Mouse (Mus musculus): ENCODE measurements around the gene Oaz2.
A peak's percentile ranks its signal among the peaks of the same experiment; 100 is the strongest.
"Not testable (repeated sequence)": the region's sequence is repeated elsewhere in the genome, so short reads cannot be mapped to it uniquely, and the experiment has no call there.

Gene Oaz2

GRCm38 (mm10) chr9:65653741-65654140 lies 14.1 kb upstream of the Oaz2 start:
- no peak for DNase-seq

GRCm38 (mm10) chr9:65654700-65655237 lies 13.0 kb upstream of the Oaz2 start:
- no peak for DNase-seq

- no peak for DNase-seq
Measured at GRCm38 (mm10) chr9:65655540-65655939, 12.3 kb upstream of the Oaz2 start.

DNA sequence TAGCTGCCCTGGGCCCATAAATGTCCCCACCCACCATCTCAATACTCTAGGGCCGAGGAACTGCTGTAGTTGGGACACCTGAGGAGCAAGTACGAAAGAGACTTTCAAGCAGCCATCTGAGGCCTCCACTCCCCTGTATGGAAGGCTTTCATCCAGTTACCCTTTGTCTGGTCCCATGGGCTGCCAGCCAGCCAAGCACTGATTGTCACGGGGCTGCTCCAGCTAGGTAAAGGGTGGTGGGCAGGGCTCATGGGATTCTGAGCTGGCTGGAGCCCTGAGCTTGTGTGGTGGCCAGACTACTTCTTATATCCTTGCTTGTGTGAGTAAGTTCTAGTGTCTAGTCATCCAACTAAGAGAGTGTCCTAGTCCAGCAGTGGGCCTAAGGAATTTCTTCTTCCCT lies 10.6 kb upstream of the Oaz2 start:
- no peak for DNase-seq

DNA sequence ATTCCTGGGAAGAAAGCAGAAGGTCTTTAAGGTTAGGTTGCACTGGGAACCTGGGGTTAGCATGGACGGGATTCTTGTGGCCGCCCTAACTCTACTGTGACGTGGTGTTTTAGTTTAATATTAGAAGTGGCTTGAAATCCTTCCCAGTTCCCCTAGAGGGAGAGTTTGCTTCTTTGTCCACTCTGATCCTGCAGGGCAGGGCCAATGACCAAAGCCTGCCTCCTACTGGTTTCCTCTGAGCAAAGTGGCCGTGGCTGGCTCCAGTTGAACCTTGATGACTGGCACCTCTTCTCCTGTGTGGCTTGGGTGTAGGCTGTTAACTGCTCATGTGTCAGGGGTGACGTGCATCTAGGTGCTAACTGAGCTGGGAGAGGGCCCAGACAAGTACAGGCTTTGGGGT lies 6.8 kb upstream of the Oaz2 start:
- DNase-seq, result no peak

DNA sequence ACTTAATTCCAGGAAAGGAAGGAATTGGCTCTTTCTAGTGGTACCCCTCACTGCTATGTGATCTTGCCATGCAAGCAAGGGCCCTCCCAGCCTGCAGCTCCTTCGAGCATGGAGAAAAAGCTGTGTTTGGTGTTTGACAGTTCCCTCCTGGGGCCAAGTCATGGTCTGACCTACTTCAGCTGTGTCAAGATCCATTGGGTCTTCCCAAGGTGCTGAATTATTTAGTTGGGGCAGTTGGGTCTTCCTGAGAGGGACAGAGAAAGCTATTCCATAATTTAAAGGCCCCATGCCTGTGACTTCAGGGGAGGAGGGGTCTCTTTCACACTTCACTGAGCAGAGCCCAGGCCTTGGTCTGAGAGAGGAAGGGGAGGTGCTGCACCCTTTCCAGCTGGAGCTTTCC lies 6.3 kb upstream of the Oaz2 start:
- DNase-seq, result no peak

DNA sequence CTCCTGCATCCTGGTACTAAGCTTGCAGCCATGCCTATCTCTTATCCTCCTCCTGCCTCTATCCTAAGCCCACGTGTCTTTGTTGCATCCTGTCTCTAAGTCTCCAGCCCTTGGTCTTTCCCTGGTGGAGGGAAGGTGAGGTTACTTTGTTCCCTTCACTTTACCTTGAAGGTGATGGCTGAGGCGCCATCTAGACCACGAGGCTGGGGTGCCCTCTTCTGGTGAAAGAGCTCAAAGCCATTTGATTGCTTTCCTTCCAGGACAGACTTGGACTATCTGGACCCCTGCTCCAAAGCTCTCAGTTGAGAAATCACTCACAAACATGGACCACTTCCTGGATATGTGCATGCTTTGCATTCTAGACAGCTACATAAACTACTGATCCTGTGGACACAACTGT lies 3.6 kb upstream of the Oaz2 start:
- peak; percentile 85 to 87 for DNase-seq

DNA sequence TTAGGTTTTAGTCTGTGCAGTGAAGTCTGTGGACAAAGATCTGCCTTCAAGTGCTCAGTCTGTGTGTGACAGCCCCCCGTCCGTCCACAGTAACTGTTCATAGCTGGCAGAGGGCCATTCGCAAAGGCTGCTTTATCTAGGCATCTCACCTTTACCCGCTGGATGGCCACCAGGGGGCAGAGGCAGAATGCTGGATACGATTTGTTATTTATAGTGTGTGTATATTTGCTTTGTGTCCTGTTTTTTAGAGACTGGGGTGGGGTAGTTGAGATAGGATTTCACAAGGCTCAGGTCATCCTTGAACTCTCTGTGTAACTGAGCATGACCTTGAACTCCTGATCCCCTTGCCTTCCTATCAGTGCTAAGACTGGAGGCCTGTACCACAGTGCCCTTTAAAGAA lies 1.8 kb upstream of the Oaz2 start:
- peak; percentile 86 to 89 for DNase-seq

DNA sequence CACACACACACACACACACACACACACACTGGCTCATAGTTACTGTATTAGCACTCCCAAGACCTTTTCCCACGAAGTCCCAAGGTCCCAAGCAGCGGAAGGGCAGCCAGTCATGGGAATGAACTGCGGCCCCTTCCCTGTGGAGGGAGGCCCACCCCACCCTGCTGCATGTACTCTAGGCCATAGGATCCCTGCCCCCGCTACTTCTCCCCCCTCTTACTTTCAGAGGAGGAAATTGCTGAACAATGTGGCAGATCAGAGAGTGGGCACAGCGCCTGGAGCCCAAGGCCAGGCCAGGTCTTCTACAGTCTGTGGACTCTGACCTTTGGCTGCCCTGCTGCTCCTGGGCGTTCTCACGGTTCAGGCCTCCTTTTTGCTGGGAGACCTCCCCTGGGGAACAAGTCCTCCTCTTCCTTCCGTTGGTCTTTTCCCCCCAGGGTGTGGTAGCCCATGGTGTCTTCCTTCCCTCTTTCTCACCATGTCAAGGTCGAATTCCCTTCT lies 3.7 kb downstream of the Oaz2 start:
- DNase-seq, result peak in 1 of 2 experiments; percentile 20

DNA sequence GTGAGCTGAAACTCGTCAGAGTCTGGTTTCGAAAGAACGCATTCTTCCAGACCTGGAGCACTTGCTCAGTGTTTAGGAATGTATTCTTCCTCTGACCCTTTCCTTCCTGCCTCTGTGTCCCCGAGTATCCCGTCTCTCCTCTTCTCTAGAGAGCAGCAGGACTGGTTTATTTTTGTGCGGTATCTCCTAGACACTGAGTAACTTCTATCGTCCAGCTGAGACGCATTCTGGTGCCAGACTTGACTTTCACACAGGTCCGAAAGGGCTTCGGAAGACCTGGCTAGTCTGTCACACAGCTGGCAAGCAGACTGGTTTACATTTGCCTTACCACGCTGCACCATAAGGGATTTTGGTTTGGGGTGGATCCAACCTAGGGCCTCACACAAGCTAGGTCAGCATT lies 5.2 kb downstream of the Oaz2 start:
- no peak for DNase-seq

GRCm38 (mm10) chr9:65675461-65676357 lies 7.9 kb downstream of the Oaz2 start:
- DNase-seq, result peak; percentile 36 to 51

DNA sequence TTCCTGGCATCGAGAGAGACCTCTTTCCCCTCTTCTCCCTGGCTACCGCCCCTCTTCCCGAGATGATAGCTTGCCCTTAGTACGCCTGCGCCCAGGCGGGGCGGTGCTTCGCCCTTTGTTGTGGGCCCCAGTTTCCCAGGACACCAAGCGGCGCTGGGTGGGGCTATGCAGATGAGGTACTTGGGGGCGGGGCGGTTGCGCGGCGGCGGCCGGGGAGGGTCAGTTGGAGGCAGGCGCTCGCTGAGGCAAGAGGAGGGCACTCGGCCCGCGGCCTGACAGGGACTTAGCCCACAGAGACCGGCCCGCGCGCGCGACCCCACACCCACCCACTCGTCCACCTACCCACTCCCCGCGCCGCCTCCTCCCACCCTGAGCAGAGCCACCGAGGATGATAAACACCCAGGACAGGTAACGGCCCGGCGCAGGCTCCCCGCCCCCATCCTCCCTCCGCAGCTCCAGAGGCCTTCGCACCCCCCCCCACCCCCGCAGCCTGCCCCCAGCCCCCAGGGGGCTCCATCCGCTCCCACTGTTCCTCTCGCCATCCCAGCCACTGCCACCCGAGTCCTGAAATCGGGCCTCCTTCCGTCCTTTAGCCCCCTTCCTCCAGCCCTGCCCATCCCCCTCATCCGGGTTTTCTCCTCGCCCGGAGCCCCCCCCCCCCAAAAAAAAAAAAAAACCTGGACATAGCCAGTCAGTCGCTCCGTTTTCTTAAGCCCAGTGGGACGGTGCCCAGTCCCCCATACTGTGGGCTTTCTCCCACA lies 8.7 kb downstream of the Oaz2 start:
- peak; percentile 99 to 100 for DNase-seq

- no peak for DNase-seq
Measured at GRCm38 (mm10) chr9:65677119-65677462, 9.3 kb downstream of the Oaz2 start.

DNA sequence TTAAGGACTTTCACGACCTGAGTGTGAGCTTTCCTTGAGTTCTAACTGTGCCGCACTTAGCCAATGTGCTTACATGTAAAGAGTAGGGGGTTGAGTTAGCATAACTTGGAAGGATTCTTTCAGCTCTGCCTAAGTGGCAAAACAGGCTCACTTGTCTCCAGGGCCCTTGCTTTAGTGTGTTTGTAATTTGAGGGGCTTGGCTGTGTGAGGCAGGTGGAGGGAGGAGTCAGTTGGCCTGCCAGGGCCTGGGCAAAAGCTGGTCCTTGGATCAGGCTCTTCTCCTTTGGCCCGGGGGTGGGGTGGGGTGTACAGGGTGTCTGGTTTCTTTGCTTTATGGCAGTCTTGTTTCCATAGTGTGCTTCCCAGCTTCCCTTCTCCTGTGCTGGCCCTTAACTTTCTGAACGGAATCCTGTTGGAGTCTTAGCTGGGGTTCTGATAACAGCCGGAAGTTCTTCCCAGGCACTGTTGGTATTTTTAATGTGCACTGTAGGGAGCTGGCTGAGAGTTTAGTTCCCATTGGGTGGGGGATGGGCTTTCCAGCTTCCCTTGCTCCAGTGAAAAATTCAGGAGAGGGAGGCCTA lies 11.5 kb downstream of the Oaz2 start:
- DNase-seq, result peak; percentile 67 to 68

DNA sequence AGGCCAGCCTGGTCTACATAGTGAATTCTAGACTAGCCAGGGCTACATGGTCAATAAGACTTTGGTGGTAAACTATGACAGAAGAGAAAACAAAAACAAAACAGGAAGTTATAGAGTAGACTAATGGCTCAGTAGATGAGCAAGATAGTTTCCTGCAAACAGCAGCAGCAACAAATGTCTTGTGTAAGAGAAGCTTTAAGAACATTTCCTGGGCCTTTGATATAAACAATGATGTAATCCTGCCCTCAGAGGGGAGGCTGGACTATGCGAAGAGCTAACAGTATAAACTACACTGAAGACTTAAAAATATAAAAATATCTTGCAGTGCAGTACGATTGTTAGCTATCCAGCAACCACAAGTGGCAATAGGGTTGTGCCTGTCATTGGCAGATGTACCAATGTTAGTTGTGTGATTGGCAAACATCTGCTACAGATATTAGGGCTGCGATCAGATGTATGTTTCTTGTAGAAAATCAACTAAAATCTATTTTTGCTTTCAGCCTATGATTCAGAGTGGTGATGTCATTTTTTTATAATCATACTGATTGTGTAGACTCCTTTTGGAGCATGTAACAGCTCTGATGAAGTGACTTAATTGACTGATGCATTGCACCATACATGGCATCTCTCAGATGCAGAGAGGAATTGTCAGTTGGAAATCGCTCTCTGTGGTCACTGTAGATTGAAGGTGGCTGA lies 13.3 kb downstream of the Oaz2 start:
- DNase-seq, result no peak

- DNase-seq, result no peak
Measured at GRCm38 (mm10) chr9:65681634-65681940, 13.8 kb downstream of the Oaz2 start.

DNA sequence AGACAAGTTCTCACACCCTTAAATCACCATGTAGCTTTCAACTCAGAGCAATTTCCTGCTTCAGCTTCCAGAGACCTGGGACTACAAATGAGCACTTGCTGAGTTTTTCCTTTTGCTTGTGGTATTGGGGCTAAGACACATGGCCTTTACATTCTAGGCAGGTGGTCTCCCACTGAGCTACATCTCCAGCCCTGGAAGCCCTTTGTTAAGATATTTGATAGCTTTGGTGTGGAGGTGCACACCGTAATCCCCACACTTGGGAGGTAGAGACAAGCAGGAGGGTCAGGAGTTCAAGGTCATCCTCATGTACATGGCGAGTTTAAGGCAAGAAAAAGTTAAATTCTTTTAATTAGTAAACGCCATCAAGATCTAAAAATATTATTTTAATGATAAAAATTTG lies 14.4 kb downstream of the Oaz2 start:
- no peak for DNase-seq

DNA sequence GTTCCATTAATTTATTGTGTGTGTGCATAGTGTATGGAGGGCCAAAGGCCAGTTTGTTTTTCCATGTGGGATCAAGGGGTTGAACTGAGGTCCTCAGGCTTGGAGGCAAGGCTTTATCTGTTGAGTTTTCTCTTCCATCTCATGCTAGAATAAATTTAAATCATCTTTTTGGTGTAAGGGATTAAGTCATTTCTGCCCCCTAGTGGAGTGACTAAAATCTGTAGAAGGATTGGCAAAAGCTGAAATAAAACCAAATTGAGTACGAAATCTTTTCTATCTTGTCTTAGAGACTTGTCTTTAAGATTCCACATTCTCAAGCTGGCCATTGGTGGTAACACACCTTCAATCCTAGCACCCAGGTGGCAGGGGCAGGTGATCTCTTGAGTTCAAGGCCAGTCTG lies 15.2 kb downstream of the Oaz2 start:
- DNase-seq, result peak in 1 of 2 experiments; percentile 66

- no peak for DNase-seq
Measured at GRCm38 (mm10) chr9:65684704-65685103, 16.9 kb downstream of the Oaz2 start.

DNA sequence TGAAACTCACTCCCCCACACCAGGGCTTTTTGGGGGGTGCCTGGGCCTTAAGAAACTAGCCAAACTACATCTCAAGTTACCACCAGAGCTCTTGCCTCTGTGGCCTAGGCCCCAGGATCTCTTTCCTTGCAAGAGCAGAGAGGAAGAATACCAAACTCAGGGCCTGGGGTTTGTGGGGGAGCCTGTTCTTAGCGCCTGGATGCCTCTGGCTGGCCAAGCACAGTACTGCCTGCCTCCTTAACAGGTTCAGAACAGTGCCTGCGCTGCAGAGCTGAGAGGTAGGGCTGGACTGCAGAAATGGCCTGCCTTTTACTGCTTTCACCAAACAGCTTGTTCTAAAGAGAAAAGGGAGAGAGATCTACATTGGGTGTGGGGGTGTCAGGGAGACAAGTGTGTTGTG lies 22.1 kb downstream of the Oaz2 start:
- not testable (repeated sequence) for DNase-seq

DNA sequence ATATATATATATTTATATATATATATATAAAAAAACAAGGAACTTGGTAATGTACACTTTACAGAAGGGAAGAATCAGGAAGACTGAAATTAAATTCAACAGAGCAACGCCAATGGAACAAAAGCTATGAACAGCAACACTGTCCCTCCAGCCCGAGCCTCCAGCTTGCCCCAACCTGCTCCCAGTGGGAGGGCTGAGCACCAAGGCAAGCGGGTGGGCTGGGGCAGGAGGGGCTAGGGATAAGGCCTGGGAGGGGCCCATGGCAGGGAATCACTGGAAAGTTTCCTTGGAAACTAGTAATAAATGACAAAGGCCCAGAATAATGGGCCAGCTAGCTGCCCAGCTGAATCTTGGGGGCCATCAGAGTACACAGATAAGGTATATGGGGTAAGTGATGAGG lies 24.7 kb downstream of the Oaz2 start:
- DNase-seq, result no peak

DNA sequence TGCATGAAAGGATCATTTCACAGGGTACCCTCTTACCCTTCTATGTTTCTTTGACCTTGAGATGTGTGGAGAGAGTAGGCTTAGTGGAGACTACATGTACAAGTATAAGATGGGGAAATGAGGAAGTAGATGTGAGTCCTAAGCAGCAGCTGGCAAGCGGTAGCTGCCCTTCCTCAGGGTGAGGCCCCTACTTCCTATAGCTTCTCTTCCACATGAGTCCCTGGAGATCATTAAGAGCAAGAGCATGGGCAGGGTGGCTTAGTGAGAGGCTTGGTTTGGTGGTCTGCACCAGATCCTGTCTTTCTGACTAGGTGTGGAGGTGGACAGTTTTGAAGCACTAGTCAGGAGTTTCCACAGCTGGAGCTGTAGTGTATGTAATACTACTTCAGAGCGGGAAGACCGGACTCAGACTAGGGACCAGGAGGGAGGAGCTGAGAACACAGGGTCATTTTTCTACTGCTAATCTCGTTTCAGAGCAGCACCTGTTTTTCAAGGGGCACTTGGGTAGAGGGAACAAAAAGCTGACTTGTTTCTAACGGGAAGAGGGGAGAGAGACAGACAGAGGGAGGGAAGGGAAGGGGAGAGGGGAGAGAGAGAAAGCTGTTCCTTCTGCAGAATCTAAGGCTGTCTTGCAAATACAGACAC lies 25.3 kb downstream of the Oaz2 start:
- no peak for DNase-seq

Data from cerebellum, postnatal 10 days (tissue).